Mouse (Mus musculus) forebrain, embryonic 11.5 days (tissue): ENCODE results near the gene Tmem107. TPM values are rescaled to one million over a fixed set of nuclear protein-coding genes. Genes with fewer than 3 reads are reported as not detected.

Experiments used
- ATAC-seq: fragments of 200-750 bp; cut with Nextera tagmentation; replicated peaks from 2 replicates; pipeline ENCODE4 v1.8.0; 2017; ENCODE audit warnings: moderate TSS enrichment; ENCODE audit not compliant: low FRiP score
- DNase-seq: peaks from one replicate; pipeline ENCODE4 v3.0.0-alpha.2; 2017; ENCODE audit warnings: low spot score
- H3K27ac ChIP-seq: fragments of 300-500 bp; sonication (generic); 2 replicates; pipeline ENCODE4 v1.5.1; 2014; ENCODE audit warnings: low read depth, low read length
- H3K27me3 ChIP-seq: fragments of 300-500 bp; sonication (generic); 2 replicates; pipeline ENCODE4 v1.6.1; 2014; ENCODE audit warnings: mild to moderate bottlenecking, low read length, mixed read lengths; ENCODE audit not compliant: control insufficient read depth, insufficient read depth
- H3K36me3 ChIP-seq: fragments of 300-500 bp; sonication (generic); 2 replicates; pipeline ENCODE4 v1.6.1; 2014; ENCODE audit warnings: mild to moderate bottlenecking, low read length, moderate library complexity, mixed read lengths; ENCODE audit not compliant: control insufficient read depth, insufficient read depth
- H3K4me1 ChIP-seq: fragments of 300-500 bp; sonication (generic); replicated peaks from 2 replicates; pipeline ENCODE4 v1.6.1; 2014; ENCODE audit warnings: low read length, mixed read lengths; ENCODE audit not compliant: control insufficient read depth, insufficient read depth
- H3K4me2 ChIP-seq: fragments of 300-500 bp; sonication (generic); 2 replicates; pipeline ENCODE4 v1.6.1; 2014; ENCODE audit warnings: low read depth, mild to moderate bottlenecking, low read length, moderate library complexity, mixed read lengths; ENCODE audit not compliant: severe bottlenecking
- H3K4me3 ChIP-seq: fragments of 300-500 bp; sonication (generic); 2 replicates; pipeline ENCODE4 v1.5.1; 2014; ENCODE audit warnings: low read depth, low read length
- H3K9ac ChIP-seq: fragments of 300-500 bp; sonication (generic); 2 replicates; pipeline ENCODE4 v1.6.1; 2014; ENCODE audit warnings: low read length
- H3K9me3 ChIP-seq: fragments of 300-500 bp; sonication (generic); 2 replicates; pipeline ENCODE4 v1.6.1; 2016; ENCODE audit warnings: low read length, mixed read lengths; ENCODE audit not compliant: control insufficient read depth
- WGBS: fragments of 180-500 bp; shearing (Covaris S2); extraction: QIAGEN DNeasy Blood & Tissue Kit; methylation state at CpG from one replicate; pipeline ENCODE4 v1.1.7; 2014; 5-methylcytosine and 5-hydroxymethylcytosine counted together
- polyA plus RNA-seq: library from polyadenylated mRNA; unstranded; fragments of >200 nt; fragmentation: Nextera tagmentation; extraction: Ambion mirVana; gene quantifications from 2 replicates; pipeline ENCODE4 v1.2.1, GENCODE M21; 2014

Gene Tmem107
- polyA plus RNA-seq, 1 experiment from 2014 or later: 60.3 TPM

DNA sequence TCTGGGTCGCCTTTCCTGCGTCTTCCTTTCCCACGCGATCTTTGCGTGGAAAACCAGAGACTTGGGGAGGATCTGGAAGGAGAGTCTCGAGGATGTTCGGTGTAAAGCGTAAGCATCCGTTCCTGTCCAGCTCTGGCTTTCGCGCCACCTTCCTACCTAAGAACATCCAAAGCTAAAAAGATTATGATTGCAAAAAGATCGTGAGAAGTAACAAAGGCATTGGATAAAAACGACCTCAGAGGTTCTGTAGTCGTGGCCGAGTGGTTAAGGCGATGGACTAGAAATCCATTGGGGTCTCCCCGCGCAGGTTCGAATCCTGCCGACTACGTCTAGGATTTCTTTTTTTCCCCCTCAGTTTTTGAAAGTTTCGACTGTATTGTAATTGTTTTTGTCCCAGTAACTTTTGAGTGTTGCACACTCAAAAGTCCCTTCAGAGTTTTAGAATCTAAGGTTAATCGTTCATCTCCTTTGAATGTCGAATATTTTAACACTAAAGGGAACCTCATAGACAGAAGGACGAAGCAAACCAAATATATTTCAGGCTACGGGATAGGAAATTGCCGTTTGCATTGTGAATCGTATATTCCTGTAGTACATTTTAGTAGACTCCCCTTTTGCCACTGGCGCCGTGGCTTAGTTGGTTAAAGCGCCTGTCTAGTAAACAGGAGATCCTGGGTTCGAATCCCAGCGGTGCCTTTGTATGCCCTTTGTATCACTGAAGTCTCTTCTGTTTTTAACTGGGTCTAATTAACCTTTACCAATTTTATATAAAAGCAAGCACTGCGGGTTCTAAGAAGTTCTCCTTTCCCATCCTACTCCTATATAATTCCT, 33.2 kb upstream of the Tmem107 start:
- H3K4me2 ChIP-seq: peak overlapping the region; percentile 56
- H3K27me3 ChIP-seq: no peaks in the 10 kb centered on the region
- no peaks in the 10 kb centered on the region for H3K9me3 ChIP-seq
- ATAC-seq (peak; percentile 31; the same call in 1 of the 2 replicates), DNase-seq (peak; percentile 91)
- peak overlapping the region; percentile 68 for H3K9ac ChIP-seq
- H3K27ac ChIP-seq: peak overlapping the region; percentile 68; the same call in 1 of the 2 replicates
- peaks cover 17% of the 10 kb centered on the region for H3K4me1 ChIP-seq
- H3K4me3 ChIP-seq: peak overlapping the region; percentile 57
- under 1% methylated on average over 34 of the region's 34 CpGs for WGBS
- H3K36me3 ChIP-seq: peaks cover 11% of the 10 kb centered on the region; the same call in 1 of the 2 replicates

DNA sequence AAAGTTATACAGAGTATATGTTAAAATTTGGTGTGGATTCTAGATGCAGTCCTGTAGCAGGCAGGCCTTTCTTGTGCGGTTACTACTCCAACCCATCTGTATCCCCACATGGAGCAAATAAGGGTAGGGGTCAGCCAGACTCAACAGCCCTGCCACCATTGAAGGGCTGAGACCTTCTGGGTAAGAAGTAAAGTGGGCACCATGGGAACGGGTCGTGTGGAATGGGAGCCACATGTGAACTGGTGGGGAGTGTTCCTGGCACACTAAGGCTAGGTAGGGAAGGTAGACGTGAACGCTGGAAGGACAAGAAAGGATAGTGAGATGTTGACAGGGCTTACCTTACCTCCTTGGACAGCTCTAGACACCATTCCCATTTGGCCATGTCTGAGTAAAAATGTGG, 32.4 kb upstream of the Tmem107 start:
- no peaks in the 10 kb centered on the region for H3K9me3 ChIP-seq
- H3K9ac ChIP-seq: no peak overlapping the region
- ATAC-seq (no peak), DNase-seq (no peak)
- WGBS: 74% methylated on average over 5 of the region's 5 CpGs
- H3K27me3 ChIP-seq: no peaks in the 10 kb centered on the region
- no peak overlapping the region for H3K4me2 ChIP-seq
- H3K4me1 ChIP-seq: peaks cover 17% of the 10 kb centered on the region
- no peak overlapping the region for H3K27ac ChIP-seq
- H3K4me3 ChIP-seq: no peak overlapping the region
- peaks cover 11% of the 10 kb centered on the region; the same call in 1 of the 2 replicates for H3K36me3 ChIP-seq

DNA sequence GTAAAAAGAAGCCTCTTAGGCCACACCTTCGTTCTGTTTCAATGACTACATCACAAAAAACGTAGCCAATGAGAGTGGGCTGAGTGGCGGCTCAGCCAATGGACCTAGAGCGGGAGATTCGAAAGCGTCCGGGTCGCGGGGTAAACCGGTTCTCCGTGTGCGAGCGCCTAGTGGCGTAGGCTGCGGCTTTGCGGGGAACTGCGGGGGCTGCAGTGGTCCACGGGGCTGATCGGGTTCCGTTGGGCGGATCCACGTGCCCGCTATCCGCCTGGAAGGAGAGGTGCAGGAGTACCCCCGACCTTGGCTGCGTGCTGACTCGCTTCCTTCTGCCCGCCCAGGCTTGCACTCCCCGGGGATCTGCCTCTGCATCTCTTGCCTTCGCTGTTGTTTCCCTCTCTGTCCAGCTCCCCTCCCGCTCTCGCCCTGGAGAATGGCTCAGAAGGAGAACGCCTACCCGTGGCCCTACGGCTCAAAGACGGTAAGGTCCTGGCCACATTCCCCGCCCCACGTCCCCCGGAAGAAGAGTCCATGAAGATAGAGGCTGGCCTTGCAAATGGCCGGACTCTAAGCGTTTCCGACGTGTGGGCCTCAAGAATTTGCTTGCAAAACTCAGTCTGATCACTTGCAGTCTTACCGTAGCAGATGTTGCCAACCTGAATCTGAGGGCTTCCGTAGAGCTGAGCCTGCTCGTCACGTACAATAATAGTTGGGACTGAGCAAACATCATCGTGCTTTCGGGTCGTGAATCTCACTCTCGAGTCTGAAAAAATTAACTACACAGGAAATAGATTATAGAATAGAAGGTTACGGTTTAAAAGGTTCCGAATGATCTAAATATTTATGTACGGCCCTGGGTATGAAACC, 24.8 kb upstream of the Tmem107 start, which contains the start of gene Aurkb:
Gene Aurkb, plus strand, starts transcription at position 117 of the 864 bp plus-strand sequence.
- H3K27me3 ChIP-seq: no peaks in the 10 kb centered on the region

DNA sequence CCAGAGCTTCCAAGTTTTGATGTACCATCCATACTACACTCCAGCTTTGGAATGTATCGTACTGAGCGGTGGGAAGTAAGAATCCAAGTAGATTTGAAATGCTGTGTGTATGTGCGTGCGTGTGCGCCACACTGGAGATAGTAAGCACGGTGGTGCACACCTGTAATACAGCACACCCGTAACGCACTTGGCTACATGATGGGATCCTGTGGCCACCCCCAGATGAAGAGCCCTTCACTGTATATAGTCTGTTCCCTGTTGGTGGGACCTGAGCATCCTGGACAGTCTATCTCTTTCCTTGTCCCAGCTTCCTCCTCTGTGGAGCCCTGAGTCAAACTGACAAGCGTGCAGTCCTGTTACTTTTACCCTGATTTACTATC, 24.2 kb upstream of the Tmem107 start:
- 20% methylated on average over 9 of the region's 9 CpGs for WGBS
- Histone ChIP-seq H3K27me3 (no peaks in the 10 kb centered on the region), H3K9ac (peak overlapping the region; percentile 93), H3K9me3 (no peaks in the 10 kb centered on the region), H3K4me3 (peak overlapping the region; percentile 85), H3K36me3 (peaks cover 6% of the 10 kb centered on the region; the same call in 1 of the 2 replicates), H3K4me1 (peaks cover 3% of the 10 kb centered on the region), H3K27ac (no peak overlapping the region), H3K4me2 (peak overlapping the region; percentile 66)
- no peak for DNase-seq
- ATAC-seq: no peak

More for the DNA sequence above, 24.8 kb upstream of the Tmem107 start, which contains the start of gene Aurkb:
- H3K27ac ChIP-seq: peak within 1 kb of the TSS; percentile 92
- ATAC-seq: peak; percentile 75
- H3K9me3 ChIP-seq: no peaks in the 10 kb centered on the region
- under 1% methylated on average over 50 of the region's 54 CpGs for WGBS
- peak within 1 kb of the TSS; percentile 93 for H3K9ac ChIP-seq
- peaks cover 6% of the 10 kb centered on the region; the same call in 1 of the 2 replicates for H3K36me3 ChIP-seq
- peak; percentile 93 for DNase-seq
- peak within 1 kb of the TSS; percentile 85 for H3K4me3 ChIP-seq
- H3K4me1 ChIP-seq: peaks cover 3% of the 10 kb centered on the region
- peak within 1 kb of the TSS; percentile 66 for H3K4me2 ChIP-seq

DNA sequence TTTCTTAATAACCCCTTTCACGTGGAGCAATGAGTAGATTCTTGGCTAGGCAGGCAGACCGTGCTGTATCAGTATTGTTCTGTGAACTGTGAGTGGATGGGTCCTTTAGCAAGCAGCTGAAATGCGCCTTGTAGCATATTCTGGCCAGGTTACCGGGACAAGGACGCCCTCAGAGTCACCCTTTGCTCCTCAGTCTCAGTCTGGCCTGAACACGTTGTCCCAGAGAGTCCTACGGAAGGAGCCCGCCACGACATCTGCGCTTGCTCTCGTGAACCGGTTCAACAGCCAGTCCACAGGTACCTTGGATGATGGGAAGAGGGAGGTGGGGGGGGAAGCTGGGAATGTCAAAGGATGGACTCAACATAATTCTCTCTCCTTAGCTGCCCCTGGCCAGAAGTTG, 23.0 kb upstream of the Tmem107 start:
- Histone ChIP-seq H3K36me3 (peaks cover 6% of the 10 kb centered on the region; the same call in 1 of the 2 replicates), H3K4me1 (peaks cover 3% of the 10 kb centered on the region), H3K27ac (no peak overlapping the region), H3K9ac (0 out of 2 replicates have a peak overlapping the region, but pooled peaks have one; percentile 0), H3K4me3 (peak overlapping the region; percentile 85; the same call in 1 of the 2 replicates), H3K4me2 (peak overlapping the region; percentile 24; the same call in 1 of the 2 replicates), H3K27me3 (no peaks in the 10 kb centered on the region), H3K9me3 (no peaks in the 10 kb centered on the region)
- 93% methylated on average over 12 of the region's 12 CpGs for WGBS
- DNase-seq (no peak), ATAC-seq (no peak)

DNA sequence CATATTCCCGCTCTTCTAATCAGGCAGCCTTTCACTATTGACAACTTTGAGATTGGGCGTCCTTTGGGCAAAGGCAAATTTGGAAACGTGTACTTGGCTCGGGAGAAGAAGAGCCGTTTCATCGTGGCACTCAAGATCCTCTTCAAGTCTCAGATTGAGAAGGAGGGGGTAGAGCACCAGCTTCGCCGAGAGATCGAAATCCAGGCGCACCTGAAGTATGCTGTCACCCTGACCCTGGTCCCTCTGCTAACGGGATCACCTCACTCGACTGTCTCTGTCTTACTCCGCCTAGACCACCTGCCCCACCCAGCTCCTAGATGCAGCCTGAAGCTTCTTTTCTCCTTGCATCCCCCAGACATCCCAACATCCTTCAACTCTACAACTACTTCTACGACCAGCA, 22.5 kb upstream of the Tmem107 start:
- Histone ChIP-seq H3K4me2 (no peak overlapping the region), H3K4me3 (no peak overlapping the region), H3K27ac (no peak overlapping the region), H3K27me3 (no peaks in the 10 kb centered on the region), H3K9ac (no peak overlapping the region), H3K36me3 (peaks cover 6% of the 10 kb centered on the region; the same call in 1 of the 2 replicates), H3K4me1 (peaks cover 3% of the 10 kb centered on the region), H3K9me3 (no peaks in the 10 kb centered on the region)
- WGBS: 94% methylated on average over 14 of the region's 14 CpGs
- no peak for ATAC-seq
- DNase-seq: no peak

DNA sequence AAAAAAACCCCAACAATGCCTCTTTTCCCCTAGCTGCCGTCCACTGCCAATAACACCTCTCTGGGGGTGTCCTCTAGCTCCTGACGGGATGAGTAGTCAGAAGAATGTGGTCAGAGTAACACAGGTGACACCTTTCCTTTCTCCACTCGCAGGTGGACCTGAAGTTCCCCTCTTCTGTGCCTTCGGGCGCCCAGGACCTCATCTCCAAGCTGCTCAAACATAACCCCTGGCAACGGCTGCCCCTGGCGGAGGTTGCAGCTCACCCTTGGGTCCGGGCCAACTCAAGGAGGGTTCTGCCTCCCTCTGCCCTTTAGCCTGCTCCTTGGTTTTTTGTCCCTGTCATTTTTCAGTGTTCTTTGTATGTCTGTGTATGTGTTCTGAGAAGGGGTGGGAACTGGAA, 19.9 kb upstream of the Tmem107 start:
- Histone ChIP-seq H3K9ac (no peak overlapping the region), H3K4me1 (peaks cover 3% of the 10 kb centered on the region), H3K27me3 (no peaks in the 10 kb centered on the region), H3K36me3 (peaks cover 6% of the 10 kb centered on the region; the same call in 1 of the 2 replicates), H3K4me3 (no peak overlapping the region), H3K27ac (no peak overlapping the region), H3K9me3 (no peaks in the 10 kb centered on the region), H3K4me2 (no peak overlapping the region)
- 83% methylated on average over 8 of the region's 8 CpGs for WGBS
- ATAC-seq: no peak
- DNase-seq: no peak

DNA sequence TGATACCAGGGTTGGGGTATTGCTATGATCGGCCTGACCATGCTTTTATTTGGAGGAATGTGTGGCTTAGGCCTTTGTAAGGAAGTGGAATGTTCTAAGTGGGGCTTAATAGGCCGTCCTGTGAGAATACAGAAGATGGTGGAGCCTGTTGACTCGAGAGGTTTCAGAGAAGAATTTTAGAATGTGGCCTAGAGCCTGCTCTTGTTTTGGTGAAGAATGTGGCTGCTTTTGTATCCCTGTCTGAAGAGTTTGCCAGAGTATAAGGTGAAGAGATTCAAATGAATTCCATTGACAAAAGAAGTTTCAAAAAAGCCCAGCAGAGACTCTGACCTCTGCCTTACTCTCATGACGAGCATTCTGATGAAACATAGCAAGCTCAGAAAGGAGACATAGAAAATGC, 18.8 kb upstream of the Tmem107 start:
- WGBS: 70% methylated on average over 4 of the region's 4 CpGs
- no peak overlapping the region for H3K27ac ChIP-seq
- ATAC-seq (no peak), DNase-seq (no peak)
- H3K4me1 ChIP-seq: peaks cover 2% of the 10 kb centered on the region
- no peak overlapping the region for H3K4me3 ChIP-seq
- no peaks in the 10 kb centered on the region for H3K9me3 ChIP-seq
- H3K36me3 ChIP-seq: peaks cover 6% of the 10 kb centered on the region; the same call in 1 of the 2 replicates
- H3K9ac ChIP-seq: no peak overlapping the region
- no peak overlapping the region for H3K4me2 ChIP-seq
- H3K27me3 ChIP-seq: no peaks in the 10 kb centered on the region
